Comparison of ENCODE assay signal across 18 mouse cellular contexts in genomic region chr7:109507572-109507971, GRCm38 (mm10). TPM values are rescaled to one million over a fixed set of nuclear protein-coding genes. Genes with fewer than 3 reads are reported as not detected.
A peak's percentile ranks its signal among the peaks of the same experiment; 100 is the strongest.
DNase-seq lines count a peak whose midpoint lies in the region; ATAC-seq and TF ChIP-seq lines count a peak whose summit lies in the region.
"Had no signal": no experiment of that assay in that cellular context is flagged by ENCODE, and none has a peak within 500 bp of the region (broad histone marks: within the 10 kb centered on the region; RNA-seq: fewer than 3 reads in every experiment).

No protein-coding gene starts in this region.

- H3K36me3 ChIP-seq in forebrain, embryonic 11.5 days (ENCODE audit: control insufficient read depth, insufficient read depth, low read length) = no peaks in the 10 kb centered on the region
- H3K36me3 ChIP-seq in forebrain, postnatal 0 days (ENCODE audit: insufficient read depth) = no peaks in the 10 kb centered on the region
- no peaks in the 10 kb centered on the region for H3K36me3 ChIP-seq in forebrain, embryonic 14.5 days (ENCODE audit: control insufficient read depth, insufficient read depth, low read length)
- H3K36me3 ChIP-seq in limb, embryonic 12.5 days = no peaks in the 10 kb centered on the region
- H3K36me3 ChIP-seq in midbrain, postnatal 0 days (ENCODE audit: insufficient read depth, low read length) = no peaks in the 10 kb centered on the region
- H3K36me3 ChIP-seq: liver, embryonic 12.5 days; lung, embryonic 15.5 days had no signal

- no peaks in the 10 kb centered on the region; the same call in 1 of the 2 replicates for H3K4me1 ChIP-seq in forebrain, embryonic 11.5 days (replicated peaks; ENCODE audit: control insufficient read depth, insufficient read depth, low read length)
- H3K4me1 ChIP-seq in forebrain, postnatal 0 days (ENCODE audit: insufficient read depth) = no peaks in the 10 kb centered on the region
- H3K4me1 ChIP-seq in forebrain, embryonic 14.5 days (ENCODE audit: control insufficient read depth, insufficient read depth, low read length) = peaks cover 8% of the 10 kb centered on the region; the same call in 1 of the 2 replicates
- H3K4me1 ChIP-seq in limb, embryonic 12.5 days (replicated peaks) = peaks cover 10% of the 10 kb centered on the region
- peaks cover 8% of the 10 kb centered on the region for H3K4me1 ChIP-seq in midbrain, postnatal 0 days (ENCODE audit: insufficient read depth, low read length)

- TF ChIP-seq CTCF in forebrain, postnatal 0 days (IDR thresholded peaks at IDR 0.05; ENCODE audit: low read depth) = no peak
- no peak for TF ChIP-seq CTCF in midbrain, postnatal 0 days (IDR thresholded peaks at IDR 0.05)

- no peak overlapping the region for H3K4me3 ChIP-seq in forebrain, embryonic 11.5 days (ENCODE audit: low read depth, low read length)
- H3K4me3 ChIP-seq in forebrain, postnatal 0 days (ENCODE audit: low read depth, low read length) = no peak overlapping the region
- H3K4me3 ChIP-seq in forebrain, embryonic 14.5 days (ENCODE audit: low read depth, low read length) = no peak overlapping the region
- no peak overlapping the region for H3K4me3 ChIP-seq in limb, embryonic 12.5 days (replicated peaks)
- H3K4me3 ChIP-seq in midbrain, postnatal 0 days (ENCODE audit: low read depth, low read length) = no peak overlapping the region
- H3K4me3 ChIP-seq: gastrocnemius, adult 2 months; liver, embryonic 12.5 days; lung, embryonic 15.5 days had no signal

- no peaks in the 10 kb centered on the region for H3K9me3 ChIP-seq in forebrain, embryonic 11.5 days (ENCODE audit: control insufficient read depth, low read length)
- H3K9me3 ChIP-seq in forebrain, postnatal 0 days (ENCODE audit: low read length) = no peaks in the 10 kb centered on the region
- no peaks in the 10 kb centered on the region for H3K9me3 ChIP-seq in forebrain, embryonic 14.5 days (replicated peaks; ENCODE audit: control insufficient read depth, low read length)
- H3K9me3 ChIP-seq in limb, embryonic 12.5 days = no peaks in the 10 kb centered on the region
- no peaks in the 10 kb centered on the region for H3K9me3 ChIP-seq in midbrain, postnatal 0 days (ENCODE audit: low read length)
- H3K9me3 ChIP-seq: liver, embryonic 12.5 days; lung, embryonic 15.5 days had no signal

- ATAC-seq in forebrain, embryonic 11.5 days (replicated peaks; ENCODE audit: low FRiP score) = peak; percentile 61
- no peak for ATAC-seq in forebrain, postnatal 0 days
- no peak for ATAC-seq in forebrain, embryonic 14.5 days
- no peak for ATAC-seq in limb, embryonic 12.5 days (ENCODE audit: insufficient number of reproducible peaks, insufficient read depth, low FRiP score, low TSS enrichment, low read depth)
- peak; percentile 42 for ATAC-seq in midbrain, postnatal 0 days (ENCODE audit: low FRiP score)
- ATAC-seq: intestine, embryonic 16.5 days; liver, embryonic 12.5 days had no signal

- peak overlapping the region; percentile 1; the same call in 1 of the 2 replicates for H3K27ac ChIP-seq in forebrain, embryonic 11.5 days (ENCODE audit: low read depth, low read length)
- no peak overlapping the region for H3K27ac ChIP-seq in forebrain, postnatal 0 days (ENCODE audit: low read depth, low read length)
- H3K27ac ChIP-seq in forebrain, embryonic 14.5 days (ENCODE audit: low read depth, low read length) = peak overlapping the region; percentile 4; the same call in 1 of the 2 replicates
- no peak overlapping the region for H3K27ac ChIP-seq in limb, embryonic 12.5 days
- peak overlapping the region; percentile 43 for H3K27ac ChIP-seq in midbrain, postnatal 0 days (ENCODE audit: low read depth, low read length)
- H3K27ac ChIP-seq: gastrocnemius, adult 2 months; kidney, postnatal 0 days; liver, embryonic 12.5 days; lung, embryonic 15.5 days had no signal

- intact Hi-C loops in heart, postnatal 36 days (cut with DNase I) = no loop called here

- 0 out of 2 replicates have a peak overlapping the region, but pooled peaks have one; percentile 1 for H3K4me2 ChIP-seq in forebrain, embryonic 11.5 days (ENCODE audit: low read depth, low read length, severe bottlenecking)
- no peak overlapping the region for H3K4me2 ChIP-seq in forebrain, postnatal 0 days (ENCODE audit: low read depth)
- H3K4me2 ChIP-seq in forebrain, embryonic 14.5 days (ENCODE audit: low read length) = 0 out of 2 replicates have a peak overlapping the region, but pooled peaks have one; percentile 9
- peak overlapping the region; percentile 18; the same call in 1 of the 2 replicates for H3K4me2 ChIP-seq in limb, embryonic 12.5 days
- peak overlapping the region; percentile 28; the same call in 1 of the 2 replicates for H3K4me2 ChIP-seq in midbrain, postnatal 0 days (ENCODE audit: low read depth, low read length, poor library complexity, severe bottlenecking)
- H3K4me2 ChIP-seq: liver, embryonic 12.5 days; lung, embryonic 15.5 days had no signal

- no peaks in the 10 kb centered on the region for H3K27me3 ChIP-seq in forebrain, embryonic 11.5 days (ENCODE audit: control insufficient read depth, insufficient read depth, low read length)
- H3K27me3 ChIP-seq in forebrain, postnatal 0 days (ENCODE audit: insufficient read depth, low read length) = no peaks in the 10 kb centered on the region
- no peaks in the 10 kb centered on the region for H3K27me3 ChIP-seq in forebrain, embryonic 14.5 days (replicated peaks; ENCODE audit: control insufficient read depth, insufficient read depth, low read length)
- H3K27me3 ChIP-seq in limb, embryonic 12.5 days = no peaks in the 10 kb centered on the region
- H3K27me3 ChIP-seq in midbrain, postnatal 0 days (ENCODE audit: insufficient read depth, low read length) = no peaks in the 10 kb centered on the region
- H3K27me3 ChIP-seq: lung, embryonic 15.5 days had no signal

- no peak overlapping the region; the same call in 1 of the 2 replicates for H3K9ac ChIP-seq in forebrain, embryonic 11.5 days (ENCODE audit: low read length)
- H3K9ac ChIP-seq in forebrain, postnatal 0 days = no peak overlapping the region
- no peak overlapping the region for H3K9ac ChIP-seq in forebrain, embryonic 14.5 days (ENCODE audit: low read length)
- H3K9ac ChIP-seq in limb, embryonic 12.5 days (replicated peaks) = no peak overlapping the region
- H3K9ac ChIP-seq in midbrain, postnatal 0 days (replicated peaks; ENCODE audit: low read length, poor library complexity, severe bottlenecking) = 0 out of 2 replicates have a peak overlapping the region, but pooled peaks have one; percentile 36
- H3K9ac ChIP-seq: liver, embryonic 12.5 days; lung, embryonic 15.5 days had no signal

- WGBS in forebrain, embryonic 11.5 days = 37% methylated on average over 9 of the region's 9 CpGs
- 42% methylated on average over 9 of the region's 9 CpGs for WGBS in forebrain, postnatal 0 days
- WGBS in forebrain, embryonic 14.5 days = 42% methylated on average over 9 of the region's 9 CpGs
- WGBS in limb, embryonic 12.5 days = 44% methylated on average over 9 of the region's 9 CpGs
- 42% methylated on average over 9 of the region's 9 CpGs for WGBS in midbrain, postnatal 0 days

- no peak for DNase-seq in forebrain, embryonic 11.5 days (ENCODE audit: low spot score)
- no peak for DNase-seq in forebrain, postnatal 0 days
- DNase-seq in forebrain, embryonic 14.5 days (ENCODE audit: low spot score) = no peak
- no peak for DNase-seq in midbrain, postnatal 0 days (ENCODE audit: low spot score)
- DNase-seq in heart, postnatal 36 days = no peak
- DNase-seq in kidney, postnatal 10 days = no peak
- DNase-seq in cerebellum, adult 11-12 months = no peak
- DNase-seq: cerebellum, postnatal 25 days; gastrocnemius, adult 2 months; heart, adult 18-20 months; layer of hippocampus, adult 9-11 months; right cerebral cortex, postnatal 14 days had no signal

RNA-seq across cellular contexts. Expression of gene Trim66, which starts 0.4 kb away (rescaled TPM):
- polyA plus RNA-seq in forebrain, embryonic 11.5 days (2014; fragmentation: Nextera tagmentation; extraction: Ambion mirVana) = 0.37 and 0.67 TPM in 2 replicates
- 2.3 and 3.9 TPM in 2 replicates for total RNA-seq in forebrain, postnatal 0 days (2014; rRNA removed)
- polyA plus RNA-seq in forebrain, postnatal 0 days (2015; fragmentation: Nextera tagmentation; extraction: Ambion mirVana) = 0.34 and 0.41 TPM in 2 replicates
- 0.38 TPM in 2 replicates for polyA plus RNA-seq in forebrain, embryonic 14.5 days (2014; fragmentation: Nextera tagmentation; extraction: Ambion mirVana)
- 0.04 TPM in 2 replicates for polyA plus RNA-seq in limb, embryonic 12.5 days (2016; fragmentation: Nextera tagmentation; extraction: Ambion mirVana)
- 9.1 and 10.1 TPM in 2 replicates for total RNA-seq in midbrain, postnatal 0 days (2014; rRNA removed)
- 1.4 and 1.9 TPM in 2 replicates for polyA plus RNA-seq in midbrain, postnatal 0 days (2015; fragmentation: Nextera tagmentation; extraction: Ambion mirVana)
- under 1 TPM; 0.08 to 0.11 TPM for total RNA-seq in heart, postnatal 36 days (2021)
- polyA plus RNA-seq: heart, postnatal 0 days had no signal

RNA-seq across cellular contexts. Expression of gene Rpl27a, which starts 11.4 kb away (rescaled TPM):
- 103 and 119 TPM in 2 replicates for polyA plus RNA-seq in forebrain, embryonic 11.5 days (2014; fragmentation: Nextera tagmentation; extraction: Ambion mirVana)
- 433 and 606 TPM in 2 replicates for total RNA-seq in forebrain, postnatal 0 days (2014; rRNA removed)
- polyA plus RNA-seq in forebrain, postnatal 0 days (2015; fragmentation: Nextera tagmentation; extraction: Ambion mirVana) = 94.1 and 102 TPM in 2 replicates
- 76.5 and 100 TPM in 2 replicates for polyA plus RNA-seq in forebrain, embryonic 14.5 days (2014; fragmentation: Nextera tagmentation; extraction: Ambion mirVana)
- polyA plus RNA-seq in limb, embryonic 12.5 days (2016; fragmentation: Nextera tagmentation; extraction: Ambion mirVana) = 137 and 139 TPM in 2 replicates
- total RNA-seq in midbrain, postnatal 0 days (2014; rRNA removed) = 407 and 426 TPM in 2 replicates
- 84.7 and 92.9 TPM in 2 replicates for polyA plus RNA-seq in midbrain, postnatal 0 days (2015; fragmentation: Nextera tagmentation; extraction: Ambion mirVana)
- total RNA-seq in heart, postnatal 36 days (2021) = 10 to 100 TPM; 95.0 to 97.5 TPM

Comparison
In these comparisons a context has a peak if more than half of its experiments do, and no peak if none do; other contexts are left out.
1. ATAC-seq: peak in forebrain, embryonic 11.5 days (single experiment) and midbrain, postnatal 0 days (single experiment); none in forebrain, postnatal 0 days (single experiment), forebrain, embryonic 14.5 days (single experiment) and limb, embryonic 12.5 days (single experiment).
2. H3K27ac ChIP-seq: peak in forebrain, embryonic 11.5 days (single experiment), forebrain, embryonic 14.5 days (single experiment) and midbrain, postnatal 0 days (single experiment); none in forebrain, postnatal 0 days (single experiment) and limb, embryonic 12.5 days (single experiment).